Mouse (Mus musculus) urinary bladder, postnatal 4 days (tissue): ENCODE data around the gene Lypd3.
A peak's percentile ranks its signal among the peaks of the same experiment; 100 is the strongest.

ENCODE experiments used
- DNase-seq, 2 experiments: peaks; one replicate each; pipeline ENCODE4 v3.0.0; 2021 to 2022; ENCODE audit warnings: low spot score in 2 of 2

The Lypd3 gene

GRCm38 (mm10) chr7:24636264-24636663 is at the start of gene Lypd3:
Gene Lypd3 (plus strand): TSS chr7:24636550.
- no peak for DNase-seq

GRCm38 (mm10) chr7:24586828-24587227 is 49.5 kb upstream of the Lypd3 start:
- peak in 1 of 2 experiments; percentile 64 for DNase-seq

- DNase-seq = peak; percentile 79 to 84
These were observed 48.8 kb upstream of the Lypd3 start, which contains the start of the genes Ethe1 and Zfp575 for GRCm38 (mm10) chr7:24587330-24588105. Gene Ethe1 (plus strand): TSS chr7:24587543. Gene Zfp575 (minus strand): TSS chr7:24587641.

- DNase-seq = peak in 1 of 2 experiments; percentile 58
These were observed 48.0 kb upstream of the Lypd3 start for GRCm38 (mm10) chr7:24588336-24588735.

GRCm38 (mm10) chr7:24591735-24592134 is 44.6 kb upstream of the Lypd3 start:
- no peak for DNase-seq

GRCm38 (mm10) chr7:24592163-24592562 is 44.2 kb upstream of the Lypd3 start:
- no peak for DNase-seq

GRCm38 (mm10) chr7:24592781-24593180 is 43.6 kb upstream of the Lypd3 start:
- DNase-seq = no peak

GRCm38 (mm10) chr7:24593621-24594308 is 42.6 kb upstream of the Lypd3 start:
- peak in 1 of 2 experiments; percentile 66 for DNase-seq

GRCm38 (mm10) chr7:24594309-24594803 is 42.0 kb upstream of the Lypd3 start:
- no peak for DNase-seq

- no peak for DNase-seq
These were observed 40.9 kb upstream of the Lypd3 start for GRCm38 (mm10) chr7:24595464-24595863.

- DNase-seq = no peak
These were observed 38.2 kb upstream of the Lypd3 start for GRCm38 (mm10) chr7:24598121-24598520.

- no peak for DNase-seq
These were observed 36.9 kb upstream of the Lypd3 start for GRCm38 (mm10) chr7:24599211-24600067.

- DNase-seq = peak; percentile 90 to 98
These were observed 35.3 kb upstream of the Lypd3 start for GRCm38 (mm10) chr7:24600941-24601597.

GRCm38 (mm10) chr7:24605561-24605960 is 30.8 kb upstream of the Lypd3 start:
- no peak for DNase-seq

GRCm38 (mm10) chr7:24606046-24606445 is 30.3 kb upstream of the Lypd3 start:
- DNase-seq = no peak

GRCm38 (mm10) chr7:24608017-24608416 is 28.3 kb upstream of the Lypd3 start:
- DNase-seq = no peak

- DNase-seq = no peak
These were observed 27.8 kb upstream of the Lypd3 start for GRCm38 (mm10) chr7:24608561-24608960.

GRCm38 (mm10) chr7:24610144-24610878 is 26.0 kb upstream of the Lypd3 start, which contains the start of gene Phldb3:
Gene Phldb3 (plus strand): TSS chr7:24610763.
- DNase-seq = peak in 1 of 2 experiments; percentile 61

GRCm38 (mm10) chr7:24610879-24611494 is 25.4 kb upstream of the Lypd3 start:
- DNase-seq = peak; percentile 84 to 94

GRCm38 (mm10) chr7:24611709-24612108 is 24.6 kb upstream of the Lypd3 start:
- no peak for DNase-seq
